Mouse (Mus musculus) spleen, postnatal 14 days (tissue): ENCODE data around the gene Rbbp9.

Experiments used
- DNase-seq, 2 experiments: peaks; one replicate each; pipeline ENCODE4 v3.0.0; 2021 to 2022; ENCODE audit warnings: low spot score in 2 of 2

Gene Rbbp9

GRCm38 (mm10) chr2:144502134-144502533, 48.5 kb downstream of the Rbbp9 start:
- DNase-seq: no peak
